Mouse (Mus musculus): ENCODE measurements around the gene Gm20662. TPM values are rescaled to one million over a fixed set of nuclear protein-coding genes. Genes with fewer than 3 reads are reported as not detected.
"Not testable (repeated sequence)": the region's sequence is repeated elsewhere in the genome, so short reads cannot be mapped to it uniquely, and the experiment has no call there.

Gm20662 gene
- total RNA-seq, 1 experiment from 2014 or later = 4.9 TPM

- peak; percentile 98 for ATAC-seq (ENCODE audit: extremely low read depth, insufficient number of reproducible peaks, low FRiP score, poor library complexity, severe bottlenecking)
Observed at GRCm38 (mm10) chr9:108001922-108002770, 6.0 kb downstream of the Gm20662 start, which contains the start of gene Ip6k1. Gene Ip6k1, plus strand, starts transcription at chr9:108002501.

- ATAC-seq (ENCODE audit: extremely low read depth, insufficient number of reproducible peaks, low FRiP score, poor library complexity, severe bottlenecking) = no peak
Observed at GRCm38 (mm10) chr9:108002778-108003530, 6.8 kb downstream of the Gm20662 start.

- ATAC-seq (ENCODE audit: extremely low read depth, insufficient number of reproducible peaks, low FRiP score, poor library complexity, severe bottlenecking) = no peak
Observed at GRCm38 (mm10) chr9:108003531-108003890, 7.4 kb downstream of the Gm20662 start.

GRCm38 (mm10) chr9:108008041-108008440, 11.9 kb downstream of the Gm20662 start:
- no peak for ATAC-seq (ENCODE audit: extremely low read depth, insufficient number of reproducible peaks, low FRiP score, poor library complexity, severe bottlenecking)

GRCm38 (mm10) chr9:108010385-108010784, 14.2 kb downstream of the Gm20662 start:
- no peak for ATAC-seq (ENCODE audit: extremely low read depth, insufficient number of reproducible peaks, low FRiP score, poor library complexity, severe bottlenecking)

- ATAC-seq (ENCODE audit: extremely low read depth, insufficient number of reproducible peaks, low FRiP score, poor library complexity, severe bottlenecking) = not testable (repeated sequence)
Observed at GRCm38 (mm10) chr9:108013577-108013976, 17.4 kb downstream of the Gm20662 start.

GRCm38 (mm10) chr9:108017127-108017526, 21.0 kb downstream of the Gm20662 start:
- no peak for ATAC-seq (ENCODE audit: extremely low read depth, insufficient number of reproducible peaks, low FRiP score, poor library complexity, severe bottlenecking)

- no peak for ATAC-seq (ENCODE audit: extremely low read depth, insufficient number of reproducible peaks, low FRiP score, poor library complexity, severe bottlenecking)
Observed at GRCm38 (mm10) chr9:108020741-108021140, 24.6 kb downstream of the Gm20662 start.

GRCm38 (mm10) chr9:108023216-108023615, 27.1 kb downstream of the Gm20662 start:
- no peak for ATAC-seq (ENCODE audit: extremely low read depth, insufficient number of reproducible peaks, low FRiP score, poor library complexity, severe bottlenecking)

GRCm38 (mm10) chr9:108026584-108026983, 30.4 kb downstream of the Gm20662 start:
- ATAC-seq (ENCODE audit: extremely low read depth, insufficient number of reproducible peaks, low FRiP score, poor library complexity, severe bottlenecking) = no peak

- ATAC-seq (ENCODE audit: extremely low read depth, insufficient number of reproducible peaks, low FRiP score, poor library complexity, severe bottlenecking) = no peak
Observed at GRCm38 (mm10) chr9:108027867-108028266, 31.7 kb downstream of the Gm20662 start.

GRCm38 (mm10) chr9:108032126-108032525, 36.0 kb downstream of the Gm20662 start:
- ATAC-seq (ENCODE audit: extremely low read depth, insufficient number of reproducible peaks, low FRiP score, poor library complexity, severe bottlenecking) = no peak

- peak; percentile 41; the same call in 1 of the 2 replicates for ATAC-seq (ENCODE audit: extremely low read depth, insufficient number of reproducible peaks, low FRiP score, poor library complexity, severe bottlenecking)
Observed at GRCm38 (mm10) chr9:108035331-108036156, 39.4 kb downstream of the Gm20662 start.

- ATAC-seq (ENCODE audit: extremely low read depth, insufficient number of reproducible peaks, low FRiP score, poor library complexity, severe bottlenecking) = no peak
Observed at GRCm38 (mm10) chr9:108044751-108045492, 48.8 kb downstream of the Gm20662 start.

- no peak for ATAC-seq (ENCODE audit: extremely low read depth, insufficient number of reproducible peaks, low FRiP score, poor library complexity, severe bottlenecking)
Observed at GRCm38 (mm10) chr9:108046582-108046981, 50.4 kb downstream of the Gm20662 start.

- ATAC-seq (ENCODE audit: extremely low read depth, insufficient number of reproducible peaks, low FRiP score, poor library complexity, severe bottlenecking) = no peak
Observed at GRCm38 (mm10) chr9:108047601-108048565, 51.7 kb downstream of the Gm20662 start.

- ATAC-seq (ENCODE audit: extremely low read depth, insufficient number of reproducible peaks, low FRiP score, poor library complexity, severe bottlenecking) = no peak
Observed at GRCm38 (mm10) chr9:108048566-108048955, 52.4 kb downstream of the Gm20662 start.
